Mouse (Mus musculus) myocyte (in vitro differentiated cells): ENCODE measurements at regions not wholly inside any gene's neighbourhood (a gene's known extent, or its start where the extent isn't known, plus 50 kb on each side); places are given as distances from the start of the nearest gene placed in this dataset.

Experiments used
- H3K27me3 ChIP-seq: one replicate; pipeline ENCODE4 v1.6.1; 2011; ENCODE audit not compliant: control insufficient read depth, insufficient read depth, insufficient read length
- H3K36me3 ChIP-seq: one replicate; pipeline ENCODE4 v1.6.1; 2011; ENCODE audit not compliant: control insufficient read depth, insufficient read depth
- H3K4me2 ChIP-seq: one replicate; pipeline ENCODE4 v1.6.1; 2011; ENCODE audit warnings: low read depth, control low read depth
- H3K4me3 ChIP-seq: one replicate; pipeline ENCODE4 v1.5.1; 2011; ENCODE audit warnings: mild to moderate bottlenecking, control low read depth, moderate library complexity
- H3K79me2 ChIP-seq: one replicate; pipeline ENCODE4 v1.6.1; 2011; ENCODE audit not compliant: control insufficient read depth, insufficient read depth
- H3ac ChIP-seq: one replicate; pipeline ENCODE4 v1.6.1; 2011; ENCODE audit not compliant: control insufficient read depth, insufficient read length
- CEBPB ChIP-seq: IDR thresholded peaks from 2 replicates; pipeline ENCODE4 v1.6.1; 2011; ENCODE audit warnings: mild to moderate bottlenecking, moderate library complexity; ENCODE audit not compliant: poor library complexity, insufficient read depth, severe bottlenecking
- E2F4 ChIP-seq: IDR thresholded peaks from one replicate; pipeline ENCODE4 v1.6.1; 2011; ENCODE audit warnings: mild to moderate bottlenecking, control low read depth, moderate library complexity; ENCODE audit not compliant: insufficient read depth
- MAX ChIP-seq: IDR thresholded peaks from one replicate; pipeline ENCODE4 v1.6.1; 2011; ENCODE audit warnings: low read depth, mild to moderate bottlenecking, control low read depth
- MYOD1 ChIP-seq, 3 experiments: IDR thresholded peaks; one replicate each; pipeline ENCODE4 v1.6.1; 2011; ENCODE audit warnings: control low read depth in 2 of 3, low read depth in 2 of 3, mild to moderate bottlenecking in 2 of 3, moderate library complexity in 1 of 3; ENCODE audit not compliant: insufficient read length in 2 of 3, control insufficient read depth in 1 of 3
- MYOG ChIP-seq, 3 experiments: IDR thresholded peaks; one replicate each; pipeline ENCODE4 v1.6.1; 2011; ENCODE audit warnings: control low read depth in 2 of 3, low read depth in 2 of 3, mild to moderate bottlenecking in 2 of 3; ENCODE audit not compliant: insufficient read length in 2 of 3, control insufficient read depth in 1 of 3, insufficient read depth in 1 of 3
- POLR2A ChIP-seq: IDR thresholded peaks from one replicate; pipeline ENCODE4 v1.6.1; 2011; ENCODE audit warnings: low read depth, mild to moderate bottlenecking, control low read depth, moderate library complexity; ENCODE audit not compliant: insufficient read length
- POLR2AphosphoS2 ChIP-seq: IDR thresholded peaks from one replicate; pipeline ENCODE4 v1.6.1; 2011; ENCODE audit warnings: low read depth, control low read depth; ENCODE audit not compliant: insufficient read length
- REST ChIP-seq: IDR thresholded peaks from one replicate; pipeline ENCODE4 v1.6.1; 2011; ENCODE audit warnings: mild to moderate bottlenecking, control low read depth, moderate library complexity; ENCODE audit not compliant: insufficient read depth, insufficient read length
- SRF ChIP-seq: IDR thresholded peaks from one replicate; pipeline ENCODE4 v1.6.1; 2011; ENCODE audit warnings: low read depth; ENCODE audit not compliant: control insufficient read depth, insufficient read length
- TCF12 ChIP-seq: IDR thresholded peaks from one replicate; pipeline ENCODE4 v1.6.1; 2011; ENCODE audit warnings: mild to moderate bottlenecking, control low read depth; ENCODE audit not compliant: poor library complexity, insufficient read depth, severe bottlenecking
- TCF3 ChIP-seq: IDR thresholded peaks from one replicate; pipeline ENCODE4 v1.6.1; 2011; ENCODE audit warnings: low read depth, control low read depth; ENCODE audit not compliant: insufficient read length
- USF1 ChIP-seq: IDR thresholded peaks from one replicate; pipeline ENCODE4 v1.6.1; 2011; ENCODE audit warnings: low read depth, mild to moderate bottlenecking, control low read depth, moderate library complexity

DNA sequence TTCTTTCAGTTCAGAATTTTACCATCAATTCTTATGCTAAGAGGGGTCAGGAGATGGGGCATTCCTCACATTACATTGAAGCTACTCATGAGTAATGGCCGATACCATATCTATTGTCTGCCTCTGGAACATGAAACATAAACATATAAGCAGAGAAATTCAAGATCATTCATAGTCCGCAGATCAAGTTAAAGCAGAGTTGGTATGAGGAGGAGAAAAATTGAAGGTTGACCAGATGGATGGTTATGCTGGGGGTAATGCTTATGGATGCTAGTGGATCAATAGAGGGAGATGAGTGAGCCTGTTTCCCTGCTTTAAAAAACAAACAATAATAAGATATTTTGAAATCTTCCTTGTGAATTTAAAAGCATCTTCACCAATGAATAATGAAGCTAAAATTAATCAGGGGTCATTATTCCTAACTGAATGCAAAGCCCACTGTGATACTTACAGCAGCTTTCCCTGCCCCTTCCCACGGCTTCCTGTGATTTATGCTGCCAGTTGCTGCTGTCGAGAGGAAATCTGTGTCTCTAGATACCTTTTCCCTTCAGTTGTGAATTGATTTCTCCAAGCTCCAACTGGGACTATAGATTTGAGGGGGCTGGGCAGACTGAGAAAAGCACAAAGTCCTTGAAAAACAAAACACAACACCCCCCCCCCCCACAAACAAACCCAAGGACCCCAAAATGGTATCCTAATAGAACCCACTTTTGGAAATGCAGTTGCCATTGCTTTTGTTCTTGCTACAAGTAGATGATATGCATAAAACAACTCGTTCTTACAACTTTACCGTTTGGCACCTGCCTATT lies 203.1 kb upstream of the Ubash3b start:
- H3ac ChIP-seq = no peak overlapping the region
- no peaks in the 10 kb centered on the region for H3K36me3 ChIP-seq
- TF ChIP-seq POLR2A (no peak), TCF12 (no peak), E2F4 (no peak), MAX (no peak), SRF (no peak), MYOD1 (IDR thresholded peaks at IDR 0.05; ENCODE audit: control insufficient read depth in 1 of 3, insufficient read length in 2 of 3, low read depth in 2 of 3) (no peak), USF1 (no peak), POLR2AphosphoS2 (no peak), CEBPB (no peak), REST (no peak), TCF3 (no peak), MYOG (IDR thresholded peaks at IDR 0.05; ENCODE audit: control insufficient read depth in 1 of 3, insufficient read depth in 1 of 3, insufficient read length in 2 of 3, low read depth in 2 of 3) (no peak)
- no peak overlapping the region for H3K4me3 ChIP-seq
- H3K79me2 ChIP-seq = no peaks in the 10 kb centered on the region
- no peak overlapping the region for H3K4me2 ChIP-seq
- no peaks in the 10 kb centered on the region for H3K27me3 ChIP-seq

DNA sequence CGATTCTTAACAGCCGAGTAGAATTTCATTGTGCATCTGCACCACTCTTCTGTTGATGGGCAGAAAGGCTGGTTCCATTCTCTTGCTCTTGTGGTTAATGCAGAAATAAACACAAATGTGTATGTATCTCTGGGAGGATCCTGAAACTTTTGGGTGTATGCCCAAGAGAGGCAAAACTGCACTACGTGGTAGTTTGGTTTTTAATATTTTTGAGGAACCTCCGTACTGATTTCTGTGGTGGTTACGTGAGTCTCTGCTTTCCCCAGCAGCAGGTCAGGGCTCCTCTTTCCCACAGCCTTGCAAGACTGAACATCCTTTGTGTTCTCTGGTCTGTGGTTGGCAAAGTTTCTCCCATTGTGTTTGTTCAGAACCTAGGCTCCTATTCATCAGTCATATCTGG lies 198.9 kb upstream of the Ubash3b start:
- Histone ChIP-seq H3K36me3 (no peaks in the 10 kb centered on the region), H3ac (no peak overlapping the region), H3K4me2 (no peak overlapping the region), H3K79me2 (no peaks in the 10 kb centered on the region), H3K27me3 (no peaks in the 10 kb centered on the region), H3K4me3 (no peak overlapping the region)
- TF ChIP-seq E2F4 (no peak), MYOG (IDR thresholded peaks at IDR 0.05; ENCODE audit: control insufficient read depth in 1 of 3, insufficient read depth in 1 of 3, insufficient read length in 2 of 3, low read depth in 2 of 3) (no peak)

DNA sequence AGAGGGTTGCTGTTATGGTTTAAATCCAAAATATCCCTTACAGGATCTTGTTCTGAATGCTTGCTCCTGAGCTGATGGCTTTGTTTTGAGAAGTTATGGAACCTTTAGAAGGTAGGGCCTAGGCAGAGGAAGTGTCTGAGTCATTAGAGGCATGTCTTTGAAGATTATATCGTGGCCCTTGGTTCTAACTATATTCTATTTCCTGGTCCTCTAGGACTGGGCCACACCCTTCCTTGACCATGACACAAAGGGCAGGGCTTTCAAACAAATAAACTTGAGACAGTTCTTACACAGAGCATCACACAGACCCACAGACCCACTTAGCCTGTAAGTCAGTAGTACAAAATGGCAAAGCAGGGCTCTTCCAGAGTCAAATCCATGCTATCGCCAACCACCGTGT lies 197.8 kb upstream of the Ubash3b start:
- Histone ChIP-seq H3ac (no peak overlapping the region), H3K4me2 (no peak overlapping the region), H3K27me3 (no peaks in the 10 kb centered on the region), H3K4me3 (no peak overlapping the region), H3K36me3 (no peaks in the 10 kb centered on the region), H3K79me2 (no peaks in the 10 kb centered on the region)
- TF ChIP-seq SRF = no peak
- no peak for TF ChIP-seq REST
- no peak for TF ChIP-seq TCF3
- no peak for TF ChIP-seq TCF12
- no peak for TF ChIP-seq MAX
- TF ChIP-seq MYOD1 (IDR thresholded peaks at IDR 0.05; ENCODE audit: control insufficient read depth in 1 of 3, insufficient read length in 2 of 3, low read depth in 2 of 3) = no peak
- no peak for TF ChIP-seq CEBPB
- no peak for TF ChIP-seq POLR2AphosphoS2

DNA sequence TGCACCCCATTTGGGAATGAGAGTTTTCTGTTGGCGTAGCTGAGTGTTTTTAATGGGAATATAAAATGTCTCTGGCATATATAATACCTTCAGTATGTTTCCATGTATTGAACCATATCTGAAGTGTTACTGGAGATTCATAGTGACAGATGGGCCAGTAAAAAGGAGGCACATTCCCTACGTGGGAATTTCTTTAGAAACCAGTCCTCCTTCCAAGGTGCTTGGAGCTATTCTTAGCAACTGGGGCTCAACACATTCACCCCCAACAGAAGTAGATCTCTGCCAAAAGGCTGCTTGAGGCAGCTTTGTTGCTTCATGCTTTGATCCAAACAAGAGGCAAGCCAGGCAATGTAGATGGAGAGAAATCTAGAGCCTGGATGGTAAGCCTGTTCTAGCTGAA lies 183.8 kb upstream of the Ubash3b start:
- H3K4me2 ChIP-seq = no peak overlapping the region
- TF ChIP-seq MYOD1 (IDR thresholded peaks at IDR 0.05; ENCODE audit: control insufficient read depth in 1 of 3, insufficient read length in 2 of 3, low read depth in 2 of 3) = no peak
- TF ChIP-seq SRF = no peak
- no peak for TF ChIP-seq TCF3
- H3ac ChIP-seq = no peak overlapping the region
- no peaks in the 10 kb centered on the region for H3K27me3 ChIP-seq
- no peak overlapping the region for H3K4me3 ChIP-seq
- H3K79me2 ChIP-seq = no peaks in the 10 kb centered on the region
- H3K36me3 ChIP-seq = no peaks in the 10 kb centered on the region

DNA sequence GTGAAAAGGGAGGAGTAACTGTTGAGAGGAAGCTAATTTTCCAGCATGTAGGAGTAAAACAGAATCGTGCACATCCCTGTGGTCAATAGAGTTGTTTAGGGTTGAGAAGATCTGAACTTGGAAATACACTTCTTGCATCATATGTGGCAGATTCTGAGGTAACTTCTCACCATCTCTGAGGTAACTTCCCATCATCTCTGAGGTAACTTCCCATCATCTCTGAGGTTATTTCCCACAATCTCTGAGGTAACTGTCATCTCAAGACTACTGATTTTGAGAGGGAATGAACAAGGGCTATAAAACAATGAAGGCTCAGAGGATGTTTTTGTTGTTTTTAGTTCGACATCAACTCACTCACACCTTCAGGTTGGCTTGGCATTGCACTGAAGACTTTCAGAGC lies 175.9 kb upstream of the Ubash3b start:
- Histone ChIP-seq H3K4me3 (no peak overlapping the region), H3K79me2 (no peaks in the 10 kb centered on the region), H3ac (no peak overlapping the region), H3K36me3 (no peaks in the 10 kb centered on the region), H3K4me2 (no peak overlapping the region), H3K27me3 (no peaks in the 10 kb centered on the region)
- no peak for TF ChIP-seq E2F4

DNA sequence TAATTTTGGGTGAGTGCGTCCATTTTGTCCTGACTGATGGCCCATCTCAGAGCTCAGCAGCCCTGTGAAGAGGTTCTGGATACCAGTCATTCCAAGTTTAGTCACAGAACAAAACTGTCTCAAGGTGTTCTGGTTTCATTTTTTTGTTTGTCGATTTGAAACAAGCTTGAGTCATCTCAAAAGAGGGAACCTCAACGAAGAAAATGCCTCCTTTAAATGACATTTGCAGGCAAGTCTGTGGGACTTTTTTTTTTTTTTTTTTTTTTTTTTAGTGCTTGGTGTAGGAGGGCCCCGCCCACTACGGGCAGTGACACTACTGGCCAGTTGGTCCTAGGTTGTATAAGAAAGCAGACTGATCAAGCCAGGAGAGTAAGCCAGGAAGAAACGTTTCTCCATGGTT lies 175.3 kb upstream of the Ubash3b start:
- Histone ChIP-seq H3K79me2 (no peaks in the 10 kb centered on the region), H3K4me2 (no peak overlapping the region), H3K36me3 (no peaks in the 10 kb centered on the region), H3ac (no peak overlapping the region), H3K4me3 (no peak overlapping the region), H3K27me3 (no peaks in the 10 kb centered on the region)
- no peak for TF ChIP-seq USF1
- no peak for TF ChIP-seq MAX
- no peak for TF ChIP-seq SRF
- TF ChIP-seq TCF12 = no peak
- no peak for TF ChIP-seq POLR2AphosphoS2
- TF ChIP-seq MYOG (IDR thresholded peaks at IDR 0.05; ENCODE audit: control insufficient read depth in 1 of 3, insufficient read depth in 1 of 3, insufficient read length in 2 of 3, low read depth in 2 of 3) = no peak
- TF ChIP-seq REST = no peak
- no peak for TF ChIP-seq CEBPB
- no peak for TF ChIP-seq MYOD1 (IDR thresholded peaks at IDR 0.05; ENCODE audit: control insufficient read depth in 1 of 3, insufficient read length in 2 of 3, low read depth in 2 of 3)
- TF ChIP-seq TCF3 = no peak
- no peak for TF ChIP-seq E2F4
- no peak for TF ChIP-seq POLR2A
